Mouse (Mus musculus) cerebellum, adult 9-11 months (tissue): ENCODE results near the gene Chrdl2.
"Not testable (repeated sequence)": the region's sequence is repeated elsewhere in the genome, so short reads cannot be mapped to it uniquely, and the experiment has no call there.

Experiments used
- DNase-seq: peaks from one replicate; pipeline ENCODE4 v3.0.0; 2022

The Chrdl2 gene

GRCm38 (mm10) chr7:100005790-100006189 lies at the start of gene Chrdl2:
TSS of gene Chrdl2 (plus strand) at chr7:100006172.
- no peak for DNase-seq

DNA sequence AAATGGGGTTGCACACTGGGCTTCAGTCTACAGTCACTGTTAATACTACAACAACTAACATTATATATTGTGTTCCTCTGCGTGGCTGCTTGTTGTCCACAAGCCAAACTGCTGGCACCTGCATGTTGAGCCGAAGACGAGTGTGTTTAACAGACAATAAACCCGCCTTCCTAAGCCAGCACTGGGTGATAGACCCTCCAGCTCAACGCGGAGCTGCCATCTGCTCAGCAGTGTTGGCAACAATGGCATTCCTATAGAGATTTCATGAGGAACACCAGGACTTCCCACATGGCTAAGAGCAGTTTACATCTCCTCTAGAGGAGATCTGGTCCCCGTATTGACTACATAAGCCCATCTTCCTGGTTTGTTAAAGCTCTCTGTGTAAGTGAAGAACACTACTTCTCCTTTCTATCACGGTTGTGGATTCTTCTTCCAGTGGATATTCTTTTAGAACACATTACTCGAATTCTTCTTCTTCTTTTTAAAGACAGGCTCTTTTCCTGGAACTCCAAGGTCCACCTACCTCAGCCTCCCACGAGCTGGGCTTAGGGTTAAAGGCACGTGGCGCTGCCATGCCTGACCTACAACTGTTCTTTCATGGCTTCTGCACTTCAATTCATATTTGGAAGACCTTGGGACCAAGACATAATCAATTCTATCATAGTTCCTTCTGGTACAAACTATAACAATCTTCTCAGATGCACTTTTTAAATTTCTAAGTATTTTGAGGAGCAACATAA lies 48.6 kb upstream of the Chrdl2 start:
- DNase-seq, result no peak

DNA sequence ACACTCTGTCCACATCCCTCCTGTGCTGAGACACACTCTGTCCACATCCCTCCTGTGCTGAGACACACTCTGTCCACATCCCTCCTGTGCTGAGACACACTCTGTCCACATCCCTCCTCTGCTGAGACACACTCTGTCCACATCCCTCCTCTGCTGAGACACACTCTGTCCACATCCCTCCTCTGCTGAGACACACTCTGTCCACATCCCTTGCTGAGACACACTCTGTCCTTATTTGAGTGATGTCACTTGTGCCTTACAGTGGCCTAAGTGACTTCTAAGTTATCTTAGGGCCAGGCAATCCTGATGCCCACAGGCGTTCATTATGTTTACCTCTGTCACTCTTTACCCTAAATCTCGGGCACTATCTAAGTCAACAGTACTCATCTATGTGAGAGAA lies 45.4 kb upstream of the Chrdl2 start:
- not testable (repeated sequence) for DNase-seq

DNA sequence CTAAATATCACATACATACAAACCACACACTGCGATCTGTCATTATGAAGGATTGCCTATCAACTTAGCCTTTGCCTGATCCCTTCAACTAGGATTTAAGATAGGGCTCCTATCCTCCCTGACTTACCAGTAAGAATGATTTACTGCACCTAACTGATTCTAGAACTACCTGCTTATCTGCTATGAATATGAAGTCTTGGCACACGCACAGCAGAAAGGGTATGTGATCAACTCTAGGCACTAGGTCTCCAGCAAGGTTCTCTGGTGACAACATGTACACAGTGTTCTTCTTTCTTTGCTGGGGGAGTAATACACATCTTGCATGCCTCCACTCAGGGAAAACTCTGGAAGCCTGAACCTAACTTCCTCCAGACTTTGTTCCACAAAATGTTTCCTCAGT lies 44.5 kb upstream of the Chrdl2 start:
- no peak for DNase-seq

DNA sequence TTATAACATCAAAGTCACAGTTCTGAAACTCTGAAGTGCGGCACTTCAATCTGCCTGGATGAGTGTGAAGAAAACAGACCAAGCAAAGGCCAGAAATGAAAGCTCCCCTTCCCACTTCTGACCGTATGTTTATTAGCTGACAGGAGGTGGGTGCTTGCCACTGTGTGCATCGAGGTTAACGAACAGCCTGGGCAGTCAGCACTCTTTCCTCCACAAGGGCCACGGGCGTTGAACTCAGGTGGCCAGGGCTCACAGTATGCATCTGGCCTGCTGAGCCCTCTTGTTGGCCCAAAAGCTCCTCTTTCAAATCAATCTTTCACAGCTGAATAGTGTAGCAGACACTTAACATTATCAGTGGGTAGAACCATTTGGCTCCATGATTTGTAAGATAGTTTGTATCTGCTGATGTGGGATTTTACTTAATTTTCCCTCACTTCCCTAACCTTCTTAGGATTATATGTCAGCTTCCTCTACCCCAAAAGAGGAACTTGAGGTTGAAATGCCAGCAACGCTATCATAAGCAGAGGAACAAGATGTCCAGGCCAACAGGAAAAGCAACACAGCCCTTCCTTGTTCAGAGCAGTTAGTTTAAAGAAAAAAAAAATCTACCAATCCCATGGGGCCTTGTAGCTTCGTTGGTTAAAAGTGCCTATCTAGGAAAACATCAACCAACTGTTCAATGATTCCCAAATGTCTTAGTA lies 43.3 kb upstream of the Chrdl2 start:
- DNase-seq, result no peak

DNA sequence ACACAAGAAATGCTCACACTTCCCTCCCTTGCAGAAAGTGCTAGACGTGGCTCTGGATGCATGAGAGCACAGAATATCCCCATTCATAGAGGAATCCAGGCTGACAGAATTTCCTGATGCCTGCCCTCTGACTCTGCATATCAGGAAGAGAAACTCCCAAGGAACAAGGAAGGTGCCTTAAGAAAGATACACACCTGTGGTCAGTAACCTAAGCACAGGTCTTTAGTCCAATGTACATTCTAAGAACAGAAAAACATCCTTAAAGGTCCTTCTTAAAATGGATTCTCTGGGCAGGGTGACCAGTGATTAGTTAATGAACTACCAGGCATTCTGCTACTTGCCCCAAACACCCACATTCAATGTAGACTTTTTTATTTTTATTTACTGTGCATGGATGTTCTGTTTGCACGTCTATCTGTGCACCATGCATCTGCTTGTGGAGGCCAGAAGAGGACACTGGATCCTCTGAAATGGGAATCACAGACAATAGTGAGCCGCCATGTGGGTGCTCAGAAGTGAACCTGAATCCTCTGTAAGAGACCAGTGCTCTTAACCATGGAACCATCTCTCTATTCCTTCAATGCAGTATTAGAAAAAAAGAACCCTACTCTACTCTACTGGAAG lies 42.6 kb upstream of the Chrdl2 start:
- no peak for DNase-seq

DNA sequence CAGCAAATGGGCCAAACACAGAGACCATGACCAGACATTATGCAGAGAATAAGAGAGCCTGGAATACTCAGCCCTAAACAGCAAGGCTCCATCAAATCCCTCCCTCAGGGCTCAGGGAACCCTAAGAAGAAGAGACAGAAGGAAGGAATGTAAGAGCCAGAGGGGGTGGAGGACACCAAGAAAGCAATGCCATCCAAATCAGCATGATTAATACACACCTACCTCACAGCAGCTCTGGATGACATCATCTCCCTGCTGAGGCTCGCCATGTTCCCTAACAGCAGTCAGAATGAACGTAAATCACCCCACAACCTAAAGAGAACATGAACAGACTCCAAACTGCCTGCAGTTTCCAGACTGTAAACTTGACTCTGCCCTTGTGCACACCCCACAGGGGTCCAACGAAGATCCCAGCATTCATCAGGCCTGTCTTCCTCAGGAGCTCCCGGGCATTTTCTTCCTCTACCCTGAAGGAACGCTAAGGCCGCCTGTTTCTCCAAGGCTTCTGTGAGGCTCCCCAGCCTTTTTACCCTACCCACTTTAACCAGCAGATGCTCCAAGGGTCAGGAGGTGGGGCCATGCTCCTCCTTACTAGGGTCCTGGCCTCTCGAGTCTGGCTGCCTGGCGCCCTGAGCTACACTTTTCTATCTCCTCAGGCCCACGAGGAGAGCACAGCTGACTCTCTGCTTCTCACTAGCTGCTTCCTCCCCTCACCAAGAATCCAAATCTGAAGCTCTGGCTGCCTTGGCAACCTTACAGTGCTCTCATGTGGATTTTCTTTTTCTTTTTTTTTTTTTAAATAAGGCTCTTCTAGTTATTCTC lies 40.7 kb upstream of the Chrdl2 start:
- DNase-seq, result peak; percentile 49

GRCm38 (mm10) chr7:99966011-99966721 lies 39.8 kb upstream of the Chrdl2 start:
- DNase-seq, result no peak

DNA sequence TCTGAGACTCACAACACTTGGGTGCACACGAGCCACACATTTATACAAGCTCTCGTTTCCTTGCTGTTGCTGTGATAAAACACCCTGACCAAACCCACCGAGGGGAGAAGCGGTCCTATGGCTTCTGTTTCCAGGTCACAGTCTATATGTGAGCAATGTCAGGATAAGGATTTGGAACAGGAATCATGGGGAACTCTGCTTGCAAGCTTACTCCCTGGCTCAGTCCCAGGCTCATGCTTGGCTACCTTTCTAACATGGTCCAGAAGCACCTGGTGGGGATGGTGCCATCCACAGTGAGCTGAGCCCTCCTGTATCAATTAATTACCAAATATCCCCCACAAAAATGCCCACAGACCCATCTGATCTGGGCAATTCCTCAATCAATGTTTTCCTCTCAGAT lies 36.8 kb upstream of the Chrdl2 start:
- DNase-seq, result peak; percentile 53

DNA sequence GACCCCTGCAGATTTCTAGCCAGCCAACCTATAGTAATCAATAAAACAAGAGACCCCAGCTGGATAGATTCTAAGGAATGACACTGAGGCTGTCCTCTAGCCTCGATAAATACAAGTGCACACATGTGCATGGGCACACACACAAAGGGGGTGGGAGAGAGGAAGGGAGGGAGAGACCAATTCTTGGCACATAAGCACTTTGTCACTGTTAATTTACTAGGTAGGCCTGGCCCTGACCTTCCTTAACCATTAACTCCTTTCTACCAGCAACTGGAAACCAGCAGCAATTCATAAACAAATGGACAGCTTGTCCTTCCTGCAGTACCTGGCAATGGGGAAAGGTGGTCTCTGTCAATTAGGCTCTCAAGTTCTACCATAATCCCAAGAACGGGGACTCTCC lies 34.0 kb upstream of the Chrdl2 start:
- no peak for DNase-seq

DNA sequence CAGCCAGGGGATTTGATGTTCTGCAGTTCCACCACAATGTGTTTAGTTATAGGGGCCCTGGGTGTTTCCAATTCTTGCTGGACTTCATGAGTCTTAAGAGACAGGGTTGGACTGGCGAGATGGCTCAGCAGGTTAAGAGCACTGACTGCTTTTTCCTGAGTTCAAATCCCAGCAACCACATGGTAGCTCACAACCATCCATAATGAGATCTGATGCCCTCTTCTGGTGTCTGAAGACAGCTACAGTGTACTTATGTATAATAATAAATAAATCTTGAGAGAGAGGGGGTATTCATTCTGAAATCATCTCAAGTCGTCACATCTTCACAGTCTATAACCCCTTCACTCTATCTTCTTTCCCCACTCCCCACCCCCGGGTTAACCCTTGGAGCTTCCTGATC lies 33.1 kb upstream of the Chrdl2 start:
- not testable (repeated sequence) for DNase-seq

DNA sequence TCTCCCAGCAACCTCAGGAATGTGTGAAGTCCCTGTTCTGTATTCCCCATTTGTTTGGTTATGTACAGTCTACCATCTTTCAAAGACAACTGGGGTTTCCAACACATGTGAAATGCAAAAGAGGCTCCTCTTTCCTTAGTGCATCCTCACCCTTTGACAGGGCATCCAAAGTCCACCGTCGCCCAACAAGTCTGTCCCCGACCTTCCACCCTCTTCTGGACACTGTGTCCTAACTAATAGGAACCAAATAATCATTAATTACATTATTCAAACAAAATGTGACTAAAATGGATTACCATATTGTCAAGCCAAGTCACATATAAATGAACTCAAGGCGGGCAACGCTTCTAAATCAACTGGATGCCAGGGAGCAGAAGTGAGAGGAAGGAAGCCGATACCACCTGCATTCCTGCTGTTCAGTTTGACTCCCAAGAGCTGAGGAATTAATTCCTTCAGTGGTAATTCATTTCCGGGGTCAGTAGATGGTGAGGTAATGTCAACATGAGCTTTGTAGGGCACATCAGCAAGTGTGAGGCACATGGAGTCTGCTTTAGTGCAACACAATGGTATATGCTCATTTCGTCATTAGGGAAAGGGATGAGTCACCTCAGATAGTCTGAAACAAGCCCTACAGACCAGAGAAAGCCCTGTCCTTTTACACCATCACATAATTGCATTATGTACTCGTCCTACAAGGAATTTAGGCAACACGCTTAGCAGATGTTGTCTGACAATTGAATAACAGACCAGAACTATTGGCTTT lies 31.6 kb upstream of the Chrdl2 start:
- no peak for DNase-seq

DNA sequence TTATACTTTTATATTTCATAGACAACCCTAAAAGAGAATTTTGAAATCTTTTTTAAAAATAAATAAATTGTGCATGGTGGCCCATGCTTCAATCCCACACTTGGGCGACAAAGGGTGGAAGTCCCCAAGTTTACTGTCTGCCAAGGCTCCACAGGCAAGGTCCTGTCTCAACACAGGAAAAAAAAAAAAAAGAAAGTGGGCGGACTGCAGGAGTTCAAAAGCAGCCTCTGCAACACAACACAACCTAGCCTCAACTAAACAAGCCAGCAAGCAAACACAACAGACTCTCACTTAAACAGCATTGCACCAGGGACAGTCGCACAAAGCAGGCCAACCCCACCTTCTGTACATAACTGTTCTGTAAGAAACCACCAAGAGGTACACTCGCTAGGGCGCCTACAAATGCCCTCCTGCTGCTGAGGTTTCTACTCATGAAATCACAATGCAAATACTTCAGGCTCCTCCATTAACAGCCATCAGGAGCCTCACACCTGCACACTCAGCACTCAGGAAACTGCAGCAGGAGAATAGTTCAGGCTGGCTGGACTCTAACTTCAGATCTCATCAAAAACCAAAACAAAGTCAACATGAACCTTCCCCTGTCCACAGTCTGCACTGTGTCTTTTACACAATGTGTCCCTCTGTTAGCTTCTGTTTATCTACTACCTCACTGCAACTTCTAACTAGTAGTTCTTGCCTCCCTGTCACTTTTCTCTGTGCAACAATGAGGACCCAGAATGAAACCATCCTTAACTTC lies 30.0 kb upstream of the Chrdl2 start:
- no peak for DNase-seq

DNA sequence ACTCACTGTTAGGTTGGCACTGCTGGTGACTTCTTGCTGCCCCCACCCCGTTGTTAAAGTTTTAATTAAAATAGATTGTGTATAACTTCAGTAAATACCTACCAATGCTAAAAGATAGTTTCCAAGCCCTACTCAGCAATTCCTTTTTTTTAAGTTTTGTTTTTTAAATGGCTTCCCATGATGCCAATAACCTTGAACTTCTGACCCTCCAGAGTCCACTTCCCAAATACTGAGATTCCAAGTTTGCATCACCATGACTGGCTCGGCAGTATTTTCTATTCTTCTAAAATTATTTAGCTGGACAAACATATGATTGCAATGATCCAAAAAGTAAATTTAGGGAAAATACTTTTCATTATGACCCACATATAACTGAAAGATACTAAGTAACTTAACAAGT lies 27.9 kb upstream of the Chrdl2 start:
- no peak for DNase-seq

- DNase-seq, result no peak
These were observed 26.9 kb upstream of the Chrdl2 start for GRCm38 (mm10) chr7:99979081-99979480.

DNA sequence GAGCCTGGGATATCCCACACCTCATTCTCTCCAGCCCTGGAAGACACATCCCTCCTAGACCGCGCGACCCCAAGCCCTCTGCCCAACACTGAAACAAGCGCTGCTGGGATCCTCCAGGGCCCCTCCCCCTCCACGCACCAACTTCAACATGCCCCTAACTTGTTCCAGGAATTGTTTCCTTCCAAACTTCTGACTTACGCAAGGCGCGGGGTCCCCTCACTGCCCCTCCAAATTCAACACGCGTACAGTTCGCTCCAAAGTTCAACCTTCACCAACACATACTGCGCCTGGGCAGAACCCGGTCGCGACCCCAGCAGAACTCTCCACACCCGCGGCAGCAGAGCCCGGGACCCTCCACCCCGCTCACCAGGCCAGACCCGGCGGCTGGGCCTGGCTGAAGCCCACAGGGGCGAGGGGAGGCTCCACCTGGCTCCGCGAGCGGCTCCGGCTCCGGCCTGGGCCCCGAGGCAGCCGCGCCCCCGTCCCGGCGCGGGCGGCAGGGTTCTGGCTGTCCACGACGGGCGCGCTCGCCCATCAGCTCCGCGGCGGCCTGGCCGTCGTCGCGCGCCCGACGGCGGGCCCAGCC lies 26.3 kb upstream of the Chrdl2 start:
- peak; percentile 59 for DNase-seq

- peak; percentile 96 for DNase-seq
These were observed 25.8 kb upstream of the Chrdl2 start, which contains the start of gene Rnf169 for GRCm38 (mm10) chr7:99980132-99980591. TSS of gene Rnf169 (minus strand) at chr7:99980448.

DNA sequence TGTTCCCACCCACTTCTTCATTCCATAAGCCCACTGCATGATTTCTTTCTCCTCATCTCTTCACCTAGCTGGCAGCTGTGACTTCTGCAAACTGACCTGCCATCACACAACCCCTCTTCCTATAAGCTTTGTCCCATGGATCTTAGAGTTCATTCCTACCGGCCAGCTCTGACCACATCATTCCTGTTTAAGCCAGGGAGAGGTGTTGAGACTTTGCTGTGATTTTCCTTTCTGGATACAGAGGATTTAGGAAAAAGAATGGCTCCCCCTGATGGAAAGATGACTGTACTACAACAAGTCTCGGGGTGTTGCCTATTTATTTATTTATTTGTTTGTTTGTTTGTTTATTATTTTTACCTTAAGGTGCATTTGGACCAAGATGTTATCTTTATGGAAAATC lies 24.7 kb upstream of the Chrdl2 start:
- DNase-seq, result peak; percentile 71

DNA sequence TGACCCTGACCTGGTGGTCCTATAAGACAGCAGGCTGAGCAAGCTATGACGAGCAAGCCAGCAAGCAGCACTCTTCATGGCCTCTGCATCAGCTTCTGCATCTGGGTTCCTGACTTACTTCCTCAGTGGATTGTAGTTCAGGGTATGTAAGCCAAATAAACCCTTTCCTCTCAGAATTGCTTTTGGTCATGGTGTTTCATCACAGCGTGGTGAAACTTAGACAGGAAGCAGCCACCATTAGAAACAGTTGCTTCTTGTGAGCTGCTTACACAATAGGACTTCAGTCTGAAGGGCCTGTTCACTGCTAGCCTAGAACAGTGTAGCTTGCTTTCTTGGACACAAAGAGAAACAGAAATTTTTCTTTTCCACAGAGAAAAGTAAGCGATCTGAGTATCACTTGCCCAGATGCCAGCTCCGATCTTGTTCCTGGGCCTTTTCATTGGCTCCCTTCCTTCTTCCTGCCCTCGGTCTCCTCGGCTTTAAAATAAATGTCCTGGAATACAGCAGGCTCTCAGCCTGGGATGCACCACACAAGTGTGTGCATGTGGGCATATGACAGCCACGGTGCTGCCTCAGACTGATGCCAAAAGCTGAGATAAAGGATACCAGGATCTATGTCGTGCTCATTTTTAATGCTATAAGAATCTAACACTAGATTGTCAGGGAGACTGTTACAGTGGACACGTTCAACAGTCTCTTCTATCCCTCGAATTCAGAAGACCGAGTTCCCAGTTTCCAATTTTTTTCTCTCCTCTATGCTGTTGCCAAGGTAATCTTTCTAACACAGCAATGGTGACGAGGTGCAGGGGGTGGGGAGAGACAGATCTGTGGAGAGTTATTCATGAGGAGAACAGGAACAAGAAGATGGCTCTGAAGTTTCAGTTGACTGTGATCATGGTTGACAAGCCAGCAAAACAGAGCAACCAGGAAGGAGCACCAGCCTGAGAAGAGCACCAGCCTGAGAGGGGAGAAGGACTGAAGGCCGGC lies 23.4 kb upstream of the Chrdl2 start:
- DNase-seq, result no peak
